Mouse (Mus musculus) lung, postnatal 0 days (tissue): ENCODE measurements at regions not wholly inside any gene's neighbourhood (a gene's known extent, or its start where the extent isn't known, plus 50 kb on each side); places are given as distances from the start of the nearest gene placed in this dataset.

Source experiments
- ATAC-seq: fragments of 200-750 bp; cut with Nextera tagmentation; 2 replicates; pipeline ENCODE4 v1.8.0; 2017; ENCODE audit warnings: moderate library complexity
- DNase-seq: peaks from one replicate; pipeline ENCODE4 v3.0.0-alpha.2; 2016; ENCODE audit warnings: low spot score
- H3K27ac ChIP-seq: fragments of 300-500 bp; sonication (generic); 2 replicates; pipeline ENCODE4 v1.5.1; 2014; ENCODE audit warnings: antibody characterized with exemption, mild to moderate bottlenecking, low read length, mixed read lengths
- H3K27me3 ChIP-seq: fragments of 300-500 bp; sonication (generic); replicated peaks from 2 replicates; pipeline ENCODE4 v1.6.1; 2014; ENCODE audit warnings: low read length, mixed read lengths; ENCODE audit not compliant: insufficient read depth
- H3K36me3 ChIP-seq: fragments of 300-500 bp; sonication (generic); 2 replicates; pipeline ENCODE4 v1.6.1; 2014; ENCODE audit warnings: low read length, mixed read lengths; ENCODE audit not compliant: insufficient read depth
- H3K4me1 ChIP-seq: fragments of 300-500 bp; sonication (generic); 2 replicates; pipeline ENCODE4 v1.6.1; 2014; ENCODE audit warnings: antibody characterized with exemption, low read depth, low read length, mixed read lengths; ENCODE audit not compliant: insufficient read depth
- H3K4me2 ChIP-seq: fragments of 300-500 bp; sonication (generic); replicated peaks from 2 replicates; pipeline ENCODE4 v1.6.1; 2014; ENCODE audit warnings: low read depth, mild to moderate bottlenecking, low read length, moderate library complexity, mixed read lengths
- H3K4me3 ChIP-seq: fragments of 300-500 bp; sonication (generic); 2 replicates; pipeline ENCODE4 v1.5.1; 2014; ENCODE audit warnings: low read depth, low read length
- H3K9ac ChIP-seq: fragments of 300-500 bp; sonication (generic); replicated peaks from 2 replicates; pipeline ENCODE4 v1.6.1; 2014; ENCODE audit warnings: low read depth, mild to moderate bottlenecking
- H3K9me3 ChIP-seq: fragments of 300-500 bp; sonication (generic); 2 replicates; pipeline ENCODE4 v1.6.1; 2016; ENCODE audit warnings: low read length, mixed read lengths
- CTCF ChIP-seq: IDR thresholded peaks from 2 replicates; pipeline ENCODE4 v1.5.1; 2016; ENCODE audit warnings: antibody characterized with exemption, mild to moderate bottlenecking
- EP300 ChIP-seq: IDR thresholded peaks from 2 replicates; pipeline ENCODE4 v1.6.1; 2016; ENCODE audit warnings: antibody characterized with exemption, mild to moderate bottlenecking, control low read depth
- WGBS: fragments of 180-500 bp; shearing (Covaris S2); extraction: QIAGEN DNeasy Blood & Tissue Kit; methylation state at CpG from one replicate; pipeline ENCODE4 v1.1.7; 2014; 5-methylcytosine and 5-hydroxymethylcytosine counted together

DNA sequence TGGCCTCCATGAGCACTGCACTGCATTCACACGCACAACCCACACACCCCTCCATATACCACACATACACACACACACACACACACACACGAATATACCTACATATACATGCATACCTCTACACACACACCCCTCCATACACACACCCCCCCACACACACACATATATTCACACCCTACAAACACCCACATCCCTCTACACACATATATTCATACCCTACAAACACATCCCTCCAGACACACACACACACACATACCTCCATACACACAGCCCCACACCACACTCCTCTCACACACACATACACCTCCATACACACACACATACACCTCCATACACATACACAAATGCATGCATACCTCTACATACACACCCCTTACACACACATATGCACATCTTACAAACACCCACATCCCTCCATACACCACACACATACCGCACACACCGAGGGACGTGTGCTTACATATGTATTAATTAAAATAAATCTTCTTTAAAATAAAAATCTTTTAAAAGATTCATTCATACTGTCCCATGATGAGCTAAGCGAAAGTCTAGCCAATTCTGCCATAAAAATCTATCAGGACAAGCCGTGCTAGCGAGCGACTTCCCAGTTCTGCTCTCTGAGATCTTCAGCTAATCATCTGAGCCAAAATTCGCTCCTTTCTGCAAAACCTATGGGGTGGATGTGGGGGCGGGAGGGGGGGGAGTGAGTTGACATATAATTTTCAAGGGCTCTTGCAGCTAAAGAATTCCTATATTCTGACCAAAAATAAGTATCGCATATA, 74.3 kb upstream of the Ipo5 start:
- DNase-seq (no peak), ATAC-seq (no peak)
- no peak for TF ChIP-seq EP300
- no peak overlapping the region for H3K9ac ChIP-seq
- H3K36me3 ChIP-seq, result no peaks in the 10 kb centered on the region
- no peaks in the 10 kb centered on the region for H3K9me3 ChIP-seq
- WGBS, result 77% methylated on average over 12 of the region's 12 CpGs
- no peak overlapping the region for H3K27ac ChIP-seq
- no peak overlapping the region for H3K4me3 ChIP-seq
- H3K4me2 ChIP-seq, result no peak overlapping the region
- no peaks in the 10 kb centered on the region for H3K4me1 ChIP-seq
- H3K27me3 ChIP-seq, result no peaks in the 10 kb centered on the region

- no peak for ATAC-seq
- Histone ChIP-seq H3K9ac (no peak overlapping the region), H3K9me3 (no peaks in the 10 kb centered on the region), H3K4me3 (no peak overlapping the region), H3K27me3 (no peaks in the 10 kb centered on the region), H3K4me1 (no peaks in the 10 kb centered on the region), H3K36me3 (no peaks in the 10 kb centered on the region), H3K27ac (no peak overlapping the region), H3K4me2 (peak overlapping the region; percentile 29; the same call in 1 of the 2 replicates)
- no peak for TF ChIP-seq EP300
- peak; percentile 58 for TF ChIP-seq CTCF
- DNase-seq, result no peak
- WGBS, result 79% methylated on average over 6 of the region's 6 CpGs
Measured at GRCm38 (mm10) chr14:120840900-120841299, 70.1 kb upstream of the Ipo5 start.

DNA sequence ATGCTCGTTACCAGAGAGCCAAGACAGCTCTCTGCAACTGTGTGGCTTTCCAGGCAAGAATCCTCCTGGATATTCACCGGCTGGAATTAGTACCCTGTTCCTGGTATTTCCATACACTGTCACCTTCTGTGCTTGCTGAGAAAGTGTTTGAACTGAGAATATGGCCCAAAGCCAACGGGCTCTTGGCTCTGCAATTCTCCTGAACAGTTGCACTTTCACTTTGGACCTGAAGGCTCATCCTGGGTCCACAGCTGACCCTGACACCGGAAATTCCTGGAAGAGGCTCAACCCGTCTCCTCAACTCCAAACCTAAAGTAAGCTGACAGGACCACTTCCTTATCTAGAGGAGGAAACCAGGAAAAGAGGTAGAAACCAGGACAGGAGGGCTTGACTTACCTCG, 69.7 kb upstream of the Ipo5 start:
- Histone ChIP-seq H3K9me3 (no peaks in the 10 kb centered on the region), H3K4me1 (no peaks in the 10 kb centered on the region), H3K9ac (no peak overlapping the region), H3K4me2 (peak overlapping the region; percentile 29), H3K4me3 (no peak overlapping the region), H3K36me3 (no peaks in the 10 kb centered on the region), H3K27me3 (no peaks in the 10 kb centered on the region), H3K27ac (no peak overlapping the region)
- WGBS, result 36% methylated on average over 6 of the region's 6 CpGs
- DNase-seq (peak; percentile 59), ATAC-seq (peak; percentile 30)
- no peak for TF ChIP-seq EP300
- no peak for TF ChIP-seq CTCF

- Histone ChIP-seq H3K9me3 (no peaks in the 10 kb centered on the region), H3K27me3 (no peaks in the 10 kb centered on the region), H3K36me3 (no peaks in the 10 kb centered on the region), H3K4me2 (no peak overlapping the region), H3K9ac (no peak overlapping the region), H3K4me3 (no peak overlapping the region), H3K4me1 (no peaks in the 10 kb centered on the region), H3K27ac (no peak overlapping the region)
- DNase-seq (no peak), ATAC-seq (no peak)
- WGBS, result 84% methylated on average over 2 of the region's 2 CpGs
- TF ChIP-seq EP300 (no peak), CTCF (no peak)
Measured at GRCm38 (mm10) chr14:120845172-120845571, 65.9 kb upstream of the Ipo5 start.

DNA sequence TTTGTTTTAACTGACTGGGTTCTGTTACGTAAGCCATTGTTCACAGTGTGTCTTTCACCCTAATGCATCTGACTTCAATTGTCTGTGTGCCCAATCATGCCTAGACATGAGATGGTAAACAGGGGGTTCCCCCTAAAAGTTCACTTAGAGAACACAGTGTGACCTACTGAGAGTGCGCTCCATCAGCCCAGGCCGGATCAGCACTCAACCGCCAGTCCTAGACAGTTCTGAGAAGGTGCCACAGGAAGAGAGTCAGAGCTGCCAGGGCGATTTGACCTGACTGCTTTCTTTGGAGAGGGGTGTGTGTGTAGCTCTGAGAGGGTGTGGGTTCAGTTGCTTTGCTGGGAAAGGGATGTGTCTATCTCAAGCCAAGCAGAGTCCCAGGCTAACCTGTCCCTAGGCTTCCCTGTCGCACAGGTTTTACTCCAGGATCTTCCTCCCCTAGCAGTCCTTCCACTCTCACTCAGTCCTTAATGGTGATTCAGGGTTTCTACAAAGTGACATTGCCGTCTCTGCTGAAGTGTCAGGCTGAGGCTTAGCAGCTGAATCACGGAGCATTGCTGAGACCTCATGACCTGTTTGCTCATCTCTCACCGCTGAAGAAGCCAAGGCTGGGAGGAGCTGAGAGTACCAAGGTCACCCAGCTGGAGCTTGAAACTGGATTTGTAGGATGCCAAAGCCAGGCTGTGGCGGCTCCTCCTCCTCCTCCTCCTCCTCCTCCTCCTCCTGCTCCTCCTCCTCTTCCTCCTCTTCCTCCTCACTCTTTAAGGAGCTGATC, 64.8 kb upstream of the Ipo5 start:
- no peak overlapping the region for H3K4me2 ChIP-seq
- no peaks in the 10 kb centered on the region for H3K27me3 ChIP-seq
- 36% methylated on average over 10 of the region's 10 CpGs for WGBS
- peak; percentile 88 for DNase-seq
- H3K27ac ChIP-seq, result peak overlapping the region; percentile 48
- H3K9ac ChIP-seq, result no peak overlapping the region
- no peaks in the 10 kb centered on the region for H3K9me3 ChIP-seq
- no peak overlapping the region for H3K4me3 ChIP-seq
- TF ChIP-seq EP300 (0 out of 2 replicates have a peak, but pooled peaks have one; percentile 32), CTCF (no peak)
- ATAC-seq, result peak; percentile 91
- H3K4me1 ChIP-seq, result no peaks in the 10 kb centered on the region
- no peaks in the 10 kb centered on the region for H3K36me3 ChIP-seq

GRCm38 (mm10) chr14:120847006-120847405, 64.0 kb upstream of the Ipo5 start:
- H3K4me1 ChIP-seq, result no peaks in the 10 kb centered on the region
- no peaks in the 10 kb centered on the region for H3K36me3 ChIP-seq
- peak; percentile 60 for ATAC-seq
- H3K27ac ChIP-seq, result no peak overlapping the region
- no peak overlapping the region for H3K4me2 ChIP-seq
- H3K9me3 ChIP-seq, result no peaks in the 10 kb centered on the region
- H3K27me3 ChIP-seq, result no peaks in the 10 kb centered on the region
- H3K9ac ChIP-seq, result no peak overlapping the region
- peak; percentile 23; the same call in 1 of the 2 replicates for TF ChIP-seq CTCF
- no peak for TF ChIP-seq EP300
- no peak overlapping the region for H3K4me3 ChIP-seq
- WGBS, result 27% methylated on average over 5 of the region's 5 CpGs
- peak; percentile 63 for DNase-seq
